Mouse (Mus musculus) cerebellum, adult 11-12 months (tissue): ENCODE data around the gene Adamts14.

Experiments used
- DNase-seq: peaks from one replicate; pipeline ENCODE4 v3.0.0; 2022

Adamts14 gene

DNA sequence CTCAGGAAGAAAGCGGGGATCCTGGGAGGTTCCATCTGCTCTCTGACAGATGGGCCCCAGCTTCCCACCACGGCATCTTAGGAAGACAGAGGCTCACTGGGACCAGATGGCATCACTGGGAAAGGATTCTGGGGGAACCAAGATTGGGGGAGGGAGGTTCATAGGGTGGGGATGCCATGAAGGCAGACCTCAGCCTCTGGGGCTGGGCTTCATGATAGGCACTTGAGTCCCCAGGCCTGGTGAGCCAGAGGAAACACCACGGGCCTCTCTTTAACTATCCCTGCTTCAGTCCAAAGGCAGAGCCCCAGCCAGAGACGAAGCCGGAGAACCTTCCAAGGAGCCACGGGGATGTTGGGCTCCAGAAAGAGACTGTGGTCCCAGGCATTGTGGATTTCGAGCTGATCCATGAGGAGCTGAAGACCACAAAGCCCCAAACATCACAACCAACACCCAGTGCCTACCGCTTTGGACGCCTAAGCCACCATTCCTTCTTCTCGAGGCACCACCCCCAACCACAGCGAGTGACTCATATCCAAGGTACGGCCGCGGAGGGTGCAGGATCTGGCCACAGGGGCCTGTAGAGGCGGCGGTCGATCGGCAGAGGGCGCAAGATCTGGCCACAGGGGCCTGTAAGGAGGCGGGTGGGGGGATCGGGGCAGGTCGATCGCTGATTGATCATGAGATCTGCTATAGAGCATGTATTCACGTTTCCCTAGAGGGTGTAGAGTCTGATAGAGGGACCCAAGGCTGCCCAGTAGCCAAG is 97.6 kb downstream of the Adamts14 start:
- peak; percentile 91 for DNase-seq

DNA sequence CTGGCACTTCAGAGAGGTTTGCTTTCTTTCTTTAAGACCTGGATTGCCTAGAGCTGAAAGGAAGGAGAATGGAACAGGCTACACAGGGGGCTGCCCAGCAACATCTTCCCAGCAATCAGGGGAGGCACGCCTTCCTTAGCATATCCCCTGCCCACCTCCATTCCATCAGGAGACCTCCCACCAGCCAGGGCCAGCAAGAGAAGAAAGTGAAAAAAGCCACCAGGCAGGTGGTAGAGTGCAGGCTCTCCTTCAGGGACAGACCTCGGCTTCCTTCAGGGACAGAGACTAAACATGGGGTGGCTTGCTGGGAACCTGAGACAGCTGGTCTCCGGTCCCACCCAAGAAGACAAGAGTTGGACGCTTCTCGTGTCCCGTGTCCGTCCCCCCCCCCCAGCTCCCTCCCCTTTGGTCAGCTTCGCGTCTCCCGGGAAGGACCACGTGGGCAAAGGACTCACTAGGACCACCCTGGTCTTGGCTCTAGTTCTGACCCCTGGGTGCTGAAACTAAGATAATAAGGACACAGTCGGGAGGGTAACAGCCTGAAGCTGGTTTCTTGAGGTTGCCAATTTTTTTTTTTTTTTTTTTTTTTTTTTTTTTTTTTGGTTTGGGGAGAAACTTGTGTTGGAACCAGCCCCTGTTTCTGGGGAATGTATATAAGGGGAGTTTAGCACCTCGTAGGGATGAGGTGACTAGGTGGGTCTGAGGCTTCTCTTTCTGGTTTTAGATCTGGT is 98.4 kb downstream of the Adamts14 start:
- peak; percentile 61 for DNase-seq

DNA sequence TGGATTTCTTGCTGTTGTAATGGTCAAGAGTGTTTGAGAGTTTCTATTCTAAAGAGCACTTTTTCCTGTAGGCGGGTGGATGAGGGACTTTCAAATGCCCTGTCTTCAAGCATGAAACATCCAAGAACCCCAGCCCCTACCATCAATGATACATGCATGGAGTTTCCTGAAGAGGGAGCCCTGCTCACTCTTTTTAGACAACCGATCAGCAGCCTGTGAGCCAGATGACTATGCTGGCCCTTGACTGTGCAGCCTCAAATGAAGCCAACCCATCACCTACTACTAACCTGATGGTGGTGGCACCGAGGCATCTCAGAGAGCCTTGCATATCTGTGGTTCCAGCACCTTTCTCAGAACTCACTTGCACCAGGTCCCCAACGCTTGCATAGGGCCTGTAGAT is 100.7 kb downstream of the Adamts14 start:
- peak; percentile 25 for DNase-seq

DNA sequence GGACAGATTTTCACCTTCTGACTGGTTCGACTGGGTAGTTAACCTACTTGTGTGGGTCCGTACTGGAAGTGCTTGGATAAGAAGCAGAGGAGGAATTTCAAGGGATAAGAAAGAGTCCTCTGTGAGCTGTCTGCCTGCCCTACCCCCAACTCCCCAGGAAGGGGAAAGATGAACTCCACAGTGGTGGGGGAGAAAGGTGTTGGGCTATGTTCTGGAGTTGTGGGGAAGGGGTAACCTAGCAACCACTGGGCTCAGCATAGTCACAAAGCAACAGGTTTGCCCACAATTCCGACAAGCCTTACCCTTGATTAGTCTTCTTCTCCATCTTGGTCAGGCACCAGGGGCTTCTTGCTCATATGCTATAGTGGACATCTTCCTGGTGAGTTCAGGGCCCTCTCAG is 101.6 kb downstream of the Adamts14 start, which contains the start of gene Tbata:
Gene Tbata, plus strand, starts transcription at position 301 of the 400 bp plus-strand sequence.
- no peak for DNase-seq

DNA sequence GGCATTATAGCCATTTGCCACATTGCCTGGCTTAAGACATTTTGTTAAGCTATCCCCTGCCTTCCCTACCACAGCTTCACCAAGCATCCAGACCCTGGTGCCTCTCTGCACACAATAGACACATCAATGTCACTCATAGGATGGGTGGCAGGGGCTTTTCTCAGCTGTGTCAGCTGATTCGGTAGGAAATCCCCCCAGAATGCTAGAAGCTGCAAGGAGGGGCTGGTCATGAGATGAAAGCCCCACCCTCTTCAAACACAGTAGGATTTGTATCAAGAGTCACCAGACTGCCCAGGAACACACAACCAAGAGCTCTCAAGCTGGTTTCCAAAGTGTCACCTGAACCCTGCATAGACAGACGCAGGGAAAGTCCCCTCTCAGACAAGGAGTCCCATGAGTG is 104.8 kb downstream of the Adamts14 start:
- no peak for DNase-seq

DNA sequence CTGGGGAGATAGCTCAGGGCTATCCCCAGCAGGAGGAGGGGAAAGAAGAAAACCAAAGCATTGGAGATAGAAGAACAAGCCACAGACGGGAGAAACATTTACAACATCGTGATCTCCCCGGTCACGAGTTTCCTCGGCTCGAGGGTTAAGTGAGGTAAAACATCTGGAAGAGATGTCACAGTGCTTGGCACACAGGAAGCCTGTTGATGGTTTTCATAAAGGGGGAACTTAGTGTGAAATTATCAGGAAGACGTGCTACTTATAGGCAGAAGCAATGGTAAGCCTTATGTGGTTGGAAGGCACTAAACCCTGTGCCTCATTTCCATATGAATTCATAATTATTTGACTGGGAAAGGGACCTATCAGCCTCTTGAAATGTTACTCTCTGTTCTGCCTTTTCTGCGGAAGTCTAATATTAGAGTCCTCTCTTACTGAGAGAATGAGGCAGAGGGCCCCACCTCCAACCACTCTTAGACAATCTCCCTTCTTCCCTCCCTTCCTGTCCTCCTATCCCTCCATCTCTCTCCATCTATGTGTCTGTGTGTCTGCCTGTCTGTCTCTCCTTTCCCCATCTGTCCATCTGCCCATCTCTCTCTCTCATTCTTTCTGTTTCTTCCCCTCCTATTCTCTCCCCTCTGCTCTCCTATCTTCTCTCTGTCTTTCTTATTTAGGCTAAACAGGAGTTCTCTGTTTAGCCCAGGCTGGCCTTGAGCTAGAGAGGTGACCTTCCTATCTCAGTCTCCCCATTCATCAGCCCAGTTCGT is 105.7 kb downstream of the Adamts14 start:
- DNase-seq = no peak

DNA sequence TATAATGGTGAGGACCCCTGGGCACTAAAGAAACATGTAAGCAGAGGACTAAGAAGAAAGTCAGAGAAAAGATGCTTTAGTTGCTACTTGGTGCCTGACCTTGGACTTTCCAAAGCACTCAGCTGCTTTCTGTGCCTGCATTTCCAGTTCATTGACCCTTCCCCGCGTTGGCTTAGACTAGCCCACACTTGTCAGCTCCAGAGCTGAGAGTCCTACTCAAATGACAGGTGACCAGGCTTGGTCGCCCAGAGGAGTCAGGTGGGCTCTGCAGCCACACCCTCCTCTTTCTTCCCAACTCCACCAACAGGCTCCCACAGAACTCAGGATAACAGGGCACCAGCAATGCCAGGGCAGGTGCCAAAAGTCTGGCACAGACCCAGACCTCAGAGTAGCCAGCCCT is 110.9 kb downstream of the Adamts14 start:
- no peak for DNase-seq

DNA sequence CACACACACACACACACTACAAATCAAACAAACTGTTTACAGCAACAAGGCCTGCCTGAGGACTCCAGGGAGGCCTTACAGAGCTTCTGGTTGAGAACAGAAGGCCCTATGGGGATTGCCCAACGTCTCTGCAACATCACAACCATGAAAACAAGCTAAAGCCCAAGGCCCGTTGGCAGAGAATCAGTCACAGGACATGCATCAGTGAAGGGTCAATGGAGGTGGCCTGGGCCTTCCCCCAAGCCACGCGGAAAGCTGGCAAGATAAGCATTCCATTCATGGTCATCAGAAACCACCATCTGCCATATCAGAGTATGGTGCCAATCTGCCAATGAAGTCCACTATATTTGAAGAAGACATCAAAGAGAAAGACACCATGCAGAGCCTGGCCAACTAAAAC is 112.6 kb downstream of the Adamts14 start:
- peak; percentile 39 for DNase-seq

DNA sequence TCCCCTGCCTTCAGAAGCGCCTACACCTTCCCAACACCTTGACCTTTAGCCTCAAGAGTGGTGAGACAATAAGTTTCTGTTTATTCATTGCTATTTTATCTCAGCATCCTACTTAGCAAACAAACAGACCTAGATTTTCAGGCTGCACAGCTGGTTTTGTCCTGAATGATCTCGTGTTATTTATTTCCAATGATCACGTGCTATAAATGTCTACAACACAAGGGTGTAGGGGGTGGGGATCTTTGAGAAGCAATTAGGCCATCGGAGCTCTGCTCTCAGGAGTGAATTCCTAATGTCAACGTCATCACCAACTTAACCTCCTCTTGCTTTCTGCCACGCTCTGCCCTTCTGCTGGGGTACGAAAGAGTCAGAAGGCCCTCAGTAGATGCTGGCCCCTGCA is 113.1 kb downstream of the Adamts14 start:
- DNase-seq = no peak

DNA sequence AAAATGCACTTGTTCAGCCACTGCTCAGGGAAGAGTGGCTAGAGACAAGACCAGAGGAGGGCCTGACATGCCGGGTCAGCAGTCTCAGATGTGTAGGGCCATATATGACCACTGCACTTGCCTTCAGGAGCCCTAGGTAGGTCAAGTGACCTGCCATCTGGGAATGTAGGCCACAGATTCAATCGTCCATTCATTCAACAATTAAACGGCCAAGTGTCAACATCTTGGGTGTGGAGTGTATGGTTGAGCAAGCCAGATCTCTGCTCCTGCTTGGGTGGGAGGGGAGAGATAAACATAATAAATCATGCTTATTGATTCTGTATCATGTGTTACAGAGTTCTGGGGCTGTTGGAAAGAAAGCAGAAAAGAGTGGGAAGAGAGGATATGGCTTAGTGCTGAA is 114.6 kb downstream of the Adamts14 start:
- DNase-seq = no peak

DNA sequence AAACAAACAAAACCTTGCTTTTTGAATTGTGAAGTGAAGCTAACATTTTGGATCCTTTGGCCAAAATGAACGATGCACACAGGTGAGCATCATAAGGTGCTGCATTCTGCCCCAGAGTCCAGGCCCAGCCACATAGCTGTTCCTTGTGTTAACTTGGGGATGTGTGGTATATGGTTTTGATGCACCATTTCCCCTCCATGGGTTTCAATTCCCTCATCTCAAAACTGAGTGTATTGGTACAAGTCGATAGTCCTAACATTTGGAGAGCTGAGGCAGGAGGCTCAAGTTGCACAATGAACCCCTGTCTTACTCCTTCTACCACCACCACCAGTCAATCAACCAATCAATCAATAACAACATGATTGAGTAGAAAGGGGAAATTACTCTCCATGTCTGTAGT is 116.8 kb downstream of the Adamts14 start:
- no peak for DNase-seq

DNA sequence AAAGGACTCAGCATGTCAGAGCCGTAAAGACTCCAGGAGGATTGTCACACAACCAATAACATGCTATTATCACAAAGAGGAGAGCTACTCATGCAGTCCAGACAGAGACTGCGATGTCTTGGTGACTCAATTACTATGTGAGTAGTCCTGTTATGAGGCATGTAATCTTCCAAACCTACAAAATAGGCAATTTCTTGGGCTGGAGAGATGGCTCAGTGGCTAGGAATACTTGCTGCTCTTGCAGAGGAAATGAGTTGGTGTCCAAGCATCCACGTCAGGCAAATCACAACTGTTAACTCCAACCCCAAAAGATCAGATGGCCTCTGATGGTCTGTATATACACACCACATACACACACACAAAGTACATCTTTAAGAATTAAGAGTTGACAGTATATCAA is 117.6 kb downstream of the Adamts14 start:
- no peak for DNase-seq

DNA sequence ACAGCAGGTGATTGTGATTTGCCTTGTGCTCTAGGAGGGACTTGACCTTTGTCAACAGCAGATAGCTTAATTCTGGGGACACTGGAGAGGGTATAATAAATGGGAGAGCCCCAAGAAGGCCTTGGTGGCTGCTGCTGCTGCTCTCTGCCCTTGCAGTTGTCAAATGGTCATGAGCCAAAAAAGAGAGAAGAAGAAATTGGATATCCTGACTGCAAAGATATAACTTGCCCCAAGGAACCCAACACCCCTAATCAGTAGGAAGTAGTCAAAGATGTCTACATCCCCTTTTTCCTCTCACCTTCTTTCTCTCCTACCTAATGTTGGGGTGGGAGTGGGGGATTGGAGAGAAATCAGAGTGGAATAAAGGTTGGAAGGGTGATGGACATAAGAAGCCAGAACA is 121.1 kb downstream of the Adamts14 start:
- no peak for DNase-seq

DNA sequence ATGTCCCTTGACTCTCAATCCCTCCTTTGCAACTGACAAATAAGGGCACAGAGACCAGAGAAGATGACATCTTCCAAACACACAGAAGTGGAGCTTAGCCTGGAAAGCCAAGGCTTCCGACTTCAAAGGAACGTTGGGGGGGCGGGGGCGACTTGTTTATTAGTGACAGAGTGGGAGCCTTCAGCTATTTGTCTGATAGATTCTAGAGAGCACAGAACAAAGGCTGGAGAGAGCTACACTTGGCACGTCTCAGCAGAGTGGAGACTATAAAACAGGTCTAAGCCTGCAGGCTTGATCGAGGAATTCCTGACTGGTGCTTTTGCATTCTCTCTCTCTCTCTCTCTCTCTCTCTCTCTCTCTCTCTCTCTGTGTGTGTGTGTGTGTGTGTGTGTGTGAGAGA is 122.6 kb downstream of the Adamts14 start:
- no peak for DNase-seq

DNA sequence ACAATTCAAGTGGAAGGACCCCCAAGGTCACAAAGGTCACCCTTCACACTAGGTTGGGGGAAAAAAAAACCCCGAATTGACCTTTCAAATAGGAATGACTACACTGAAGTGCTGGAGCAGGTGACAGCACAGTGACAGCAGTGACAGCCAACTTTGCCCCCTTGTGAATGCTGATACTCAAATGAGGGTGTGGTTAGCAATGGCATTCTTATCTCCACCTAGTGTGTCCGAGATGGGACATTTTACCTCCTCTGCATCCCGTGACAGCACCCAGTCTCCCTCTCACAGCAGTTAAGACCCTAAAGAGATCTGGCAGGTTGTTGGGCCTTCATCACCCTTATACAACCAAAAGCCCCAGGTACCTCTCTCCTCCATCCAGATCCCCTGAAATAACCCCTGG is 123.8 kb downstream of the Adamts14 start:
- no peak for DNase-seq

DNA sequence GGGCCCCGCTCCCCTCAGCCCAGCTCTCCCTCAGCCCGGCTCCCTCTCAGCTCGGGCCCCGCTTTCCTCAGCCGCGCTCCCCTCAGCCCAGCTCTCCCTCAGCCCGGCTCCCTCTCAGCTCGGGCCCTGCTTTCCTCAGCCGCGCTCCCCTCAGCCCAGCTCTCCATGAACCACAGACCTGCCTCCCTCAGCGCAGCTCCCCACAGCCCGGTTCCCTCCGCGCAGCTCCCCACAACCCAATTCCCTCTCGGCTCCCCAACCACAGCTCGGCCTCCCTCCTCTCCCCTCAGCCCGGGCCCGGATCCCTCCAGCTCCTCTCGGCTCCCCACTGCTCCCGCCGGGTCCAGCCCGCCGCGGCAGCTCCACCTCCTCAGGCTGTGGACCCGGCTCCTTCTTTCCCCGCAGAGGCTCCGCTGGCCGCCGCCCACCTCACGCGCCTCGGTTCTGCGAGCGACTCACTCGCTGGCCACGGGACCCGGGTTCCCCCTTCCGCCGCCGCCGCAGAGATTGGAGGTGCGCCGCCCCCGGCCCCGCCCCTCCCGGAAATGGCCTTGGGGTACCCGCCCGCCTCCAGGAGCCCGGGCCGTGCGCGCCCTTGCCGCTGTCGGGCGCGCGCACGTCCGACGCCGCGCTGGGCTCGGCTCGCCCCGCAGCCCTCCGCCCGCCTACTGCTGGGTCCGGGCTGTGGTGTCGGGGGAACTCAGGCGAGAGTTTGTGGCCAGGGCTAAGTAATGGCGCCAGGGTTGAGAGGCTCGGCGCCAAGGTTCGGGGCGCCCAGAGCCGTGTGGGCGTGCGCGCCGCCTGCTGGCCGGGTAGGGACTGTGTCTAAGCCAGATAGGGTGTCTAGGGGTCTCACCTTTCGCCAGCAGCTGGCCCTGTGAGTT is 125.8 kb downstream of the Adamts14 start, which contains the start of gene Sgpl1:
Gene Sgpl1, minus strand, starts transcription at position 547 of the 884 bp plus-strand sequence.
- peak; percentile 86 for DNase-seq
